Mouse (Mus musculus) midbrain, embryonic 10.5 days (tissue): ENCODE results near the gene Apobec3. TPM values are rescaled to one million over a fixed set of nuclear protein-coding genes. Genes with fewer than 3 reads are reported as not detected.
"Not testable (repeated sequence)": the region's sequence is repeated elsewhere in the genome, so short reads cannot be mapped to it uniquely, and the experiment has no call there.

Experiments
- DNase-seq: peaks from one replicate; pipeline ENCODE4 v3.0.0-alpha.2; 2017; ENCODE audit warnings: low spot score
- H3K27ac ChIP-seq: fragments of 300-500 bp; sonication (generic); replicated peaks from 2 replicates; pipeline ENCODE4 v1.5.1; 2016; ENCODE audit warnings: mild to moderate bottlenecking
- H3K27me3 ChIP-seq: fragments of 300-500 bp; sonication (generic); 2 replicates; pipeline ENCODE4 v1.6.1; 2016; ENCODE audit warnings: low read depth, mild to moderate bottlenecking; ENCODE audit not compliant: poor library complexity, severe bottlenecking
- H3K36me3 ChIP-seq: fragments of 300-500 bp; sonication (generic); 2 replicates; pipeline ENCODE4 v1.6.1; 2016; ENCODE audit warnings: mild to moderate bottlenecking, moderate library complexity
- H3K4me1 ChIP-seq: fragments of 300-500 bp; sonication (generic); 2 replicates; pipeline ENCODE4 v1.6.1; 2016
- H3K4me3 ChIP-seq: fragments of 300-500 bp; sonication (generic); 2 replicates; pipeline ENCODE4 v1.5.1; 2016; ENCODE audit warnings: mild to moderate bottlenecking, moderate library complexity
- H3K9me3 ChIP-seq: fragments of 300-500 bp; sonication (generic); replicated peaks from 2 replicates; pipeline ENCODE4 v1.6.1; 2016; ENCODE audit warnings: mild to moderate bottlenecking
- WGBS: fragments of 180-500 bp; shearing (Covaris S2); methylation state at CpG from one replicate; pipeline ENCODE4 v1.1.7; 2016; 5-methylcytosine and 5-hydroxymethylcytosine counted together
- polyA plus RNA-seq: library from polyadenylated mRNA; unstranded; fragments of >200 nt; fragmentation: Nextera tagmentation; extraction: Ambion mirVana; gene quantifications from 2 replicates; pipeline ENCODE4 v1.2.1, GENCODE M21; 2016

Gene Apobec3
- polyA plus RNA-seq, 1 experiment from 2014 or later = 8.5 TPM

DNA sequence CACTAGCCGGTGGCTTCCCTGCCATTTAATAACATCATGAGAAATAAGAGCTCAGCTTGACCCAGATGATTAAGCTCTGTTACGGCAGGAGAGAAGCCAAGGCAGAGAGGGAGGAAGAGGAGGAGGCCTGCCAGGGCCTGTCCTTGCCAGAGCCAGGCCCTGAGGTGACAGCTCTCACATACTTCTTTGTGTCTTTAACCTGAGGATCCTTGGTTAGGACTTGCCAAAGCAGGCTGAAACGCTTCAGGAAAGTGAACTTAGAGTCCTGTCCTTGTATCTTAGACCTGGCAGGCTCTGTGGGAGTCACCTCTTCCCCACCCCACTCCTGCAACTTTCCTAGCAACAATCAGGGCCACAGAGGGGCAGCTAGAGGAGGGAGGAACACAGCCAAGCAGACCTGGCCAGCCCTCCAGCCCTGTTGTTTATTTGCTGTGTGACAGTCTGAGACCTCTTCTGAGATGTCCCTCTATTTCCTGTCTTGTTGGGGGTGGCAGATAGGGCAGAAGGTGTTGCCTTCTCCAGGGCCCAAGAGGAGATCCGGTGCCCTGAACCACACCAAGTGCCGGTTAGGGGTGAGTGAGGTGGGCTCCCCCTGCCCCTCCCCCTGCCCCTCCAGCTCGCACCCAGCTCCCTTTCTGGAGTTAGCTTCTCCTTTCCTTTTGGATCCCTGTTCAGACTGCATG lies 8.5 kb downstream of the Apobec3 start:
- H3K27ac ChIP-seq = no peak overlapping the region
- no peak overlapping the region for H3K4me3 ChIP-seq
- H3K9me3 ChIP-seq = no peaks in the 10 kb centered on the region
- H3K36me3 ChIP-seq = no peaks in the 10 kb centered on the region
- WGBS = 87% methylated on average over 6 of the region's 6 CpGs
- H3K27me3 ChIP-seq = no peaks in the 10 kb centered on the region
- DNase-seq = no peak
- peaks cover 5% of the 10 kb centered on the region for H3K4me1 ChIP-seq

GRCm38 (mm10) chr15:79900751-79901150 lies 9.3 kb downstream of the Apobec3 start:
- Histone ChIP-seq H3K4me3 (no peak overlapping the region), H3K27me3 (no peaks in the 10 kb centered on the region), H3K36me3 (no peaks in the 10 kb centered on the region), H3K9me3 (no peaks in the 10 kb centered on the region), H3K27ac (no peak overlapping the region), H3K4me1 (peaks cover 12% of the 10 kb centered on the region)
- DNase-seq = no peak
- WGBS = 79% methylated on average over 7 of the region's 7 CpGs

- H3K9me3 ChIP-seq = no peaks in the 10 kb centered on the region
- H3K4me3 ChIP-seq = no peak overlapping the region
- peaks cover 12% of the 10 kb centered on the region for H3K4me1 ChIP-seq
- 87% methylated on average over 2 of the region's 2 CpGs for WGBS
- no peaks in the 10 kb centered on the region for H3K36me3 ChIP-seq
- peaks cover 6% of the 10 kb centered on the region for H3K27me3 ChIP-seq
- no peak for DNase-seq
- no peak overlapping the region for H3K27ac ChIP-seq
Measured at GRCm38 (mm10) chr15:79901399-79901798, 9.9 kb downstream of the Apobec3 start.

DNA sequence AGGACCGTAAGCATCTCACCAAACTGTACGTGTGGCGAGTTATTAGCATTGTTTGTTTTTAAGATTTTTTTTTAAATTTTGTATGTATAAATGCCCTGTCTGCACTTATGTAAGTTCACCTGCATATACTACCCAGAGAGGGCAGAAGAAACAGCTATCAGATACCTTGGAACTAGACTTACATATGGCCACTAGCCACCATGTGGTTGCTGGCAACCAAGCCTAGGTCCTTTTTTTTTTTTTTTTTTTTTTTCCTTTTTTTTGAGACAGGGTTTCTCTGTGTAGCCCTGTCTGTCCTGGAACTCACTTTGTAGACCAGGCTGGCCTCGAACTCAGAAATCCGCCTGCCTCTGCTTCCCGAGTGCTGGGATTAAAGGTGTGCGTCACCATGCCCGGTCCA lies 11.6 kb downstream of the Apobec3 start:
- 93% methylated on average over 8 of the region's 8 CpGs for WGBS
- not testable (repeated sequence) for DNase-seq

DNA sequence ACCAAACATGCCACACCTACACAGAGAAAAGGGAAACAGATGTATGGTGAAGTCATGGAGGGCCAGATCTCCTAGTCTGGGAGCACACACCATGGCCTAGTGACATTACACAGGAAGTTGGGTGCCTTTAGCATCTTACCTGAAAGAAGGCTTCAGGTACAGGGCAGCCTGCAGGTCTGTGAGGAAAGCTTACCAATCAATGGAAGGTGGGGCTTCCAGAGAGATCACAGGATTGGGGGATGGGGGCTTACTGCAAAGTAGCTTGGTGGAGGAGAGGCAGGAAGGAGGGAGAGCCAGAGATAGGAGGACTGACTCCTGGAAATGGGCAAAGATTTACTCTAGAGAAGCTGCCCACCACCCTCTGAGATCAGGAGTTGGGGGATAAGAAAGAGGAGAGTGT lies 12.5 kb downstream of the Apobec3 start:
- Histone ChIP-seq H3K36me3 (no peaks in the 10 kb centered on the region), H3K9me3 (no peaks in the 10 kb centered on the region), H3K27me3 (peaks cover 13% of the 10 kb centered on the region), H3K4me3 (no peak overlapping the region), H3K4me1 (peaks cover 12% of the 10 kb centered on the region), H3K27ac (no peak overlapping the region)
- DNase-seq = no peak

More for the DNA sequence above, 11.6 kb downstream of the Apobec3 start:
- peaks cover 13% of the 10 kb centered on the region for H3K27me3 ChIP-seq
- not testable (repeated sequence) for H3K27ac ChIP-seq, H3K36me3 ChIP-seq, H3K9me3 ChIP-seq, H3K4me3 ChIP-seq
- H3K4me1 ChIP-seq = peaks cover 12% of the 10 kb centered on the region

DNA sequence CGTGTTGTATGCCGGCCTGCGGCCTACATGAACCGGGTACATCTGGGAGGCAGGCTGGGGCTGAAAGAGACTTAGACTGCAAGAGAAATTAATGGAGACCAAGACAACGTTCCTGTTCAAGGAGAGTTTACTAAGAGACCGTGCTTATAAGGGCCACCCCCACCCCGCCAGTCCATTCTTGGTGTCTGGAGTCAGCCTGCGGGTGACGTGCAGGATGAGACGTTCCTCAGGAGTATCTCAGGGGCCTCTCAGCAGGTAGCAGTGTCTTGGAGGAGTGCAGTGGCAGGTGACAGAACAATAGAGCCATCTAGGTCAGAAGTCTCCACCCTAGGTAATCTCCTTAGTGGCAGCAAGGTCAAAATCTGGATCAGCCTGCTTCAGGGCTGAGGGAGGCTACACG lies 13.2 kb downstream of the Apobec3 start:
- H3K4me1 ChIP-seq = peaks cover 12% of the 10 kb centered on the region
- H3K27me3 ChIP-seq = peaks cover 13% of the 10 kb centered on the region
- DNase-seq, H3K4me3 ChIP-seq, H3K36me3 ChIP-seq, H3K27ac ChIP-seq, H3K9me3 ChIP-seq: not testable (repeated sequence)
- WGBS = 86% methylated on average over 11 of the region's 11 CpGs

GRCm38 (mm10) chr15:79905211-79905610 lies 13.8 kb downstream of the Apobec3 start:
- H3K36me3 ChIP-seq = no peaks in the 10 kb centered on the region
- no peak for DNase-seq
- H3K4me1 ChIP-seq = peaks cover 12% of the 10 kb centered on the region
- H3K27me3 ChIP-seq = peaks cover 13% of the 10 kb centered on the region
- no peak overlapping the region for H3K4me3 ChIP-seq
- no peaks in the 10 kb centered on the region for H3K9me3 ChIP-seq
- no peak overlapping the region for H3K27ac ChIP-seq
- 76% methylated on average over 12 of the region's 12 CpGs for WGBS

DNA sequence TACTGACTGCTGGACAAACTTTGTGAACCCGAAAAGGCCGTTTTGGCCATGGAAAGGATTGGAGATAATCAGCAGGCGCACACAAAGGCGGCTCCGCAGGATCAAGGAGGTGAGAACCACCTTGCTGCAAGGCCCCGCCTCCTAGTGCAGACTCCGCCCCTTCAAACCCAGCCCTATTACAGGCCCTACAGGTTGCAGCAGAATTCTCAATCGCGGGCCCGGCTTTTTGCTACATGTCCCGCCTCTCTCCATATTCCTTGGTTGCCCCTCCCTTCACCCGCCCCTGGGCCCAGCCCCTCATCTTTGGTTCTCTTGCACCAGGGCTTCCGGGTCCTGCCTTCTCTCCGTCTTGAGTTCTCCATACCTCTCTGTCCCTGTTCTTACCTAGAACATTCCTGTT lies 15.4 kb downstream of the Apobec3 start:
- Histone ChIP-seq H3K27ac (no peak overlapping the region), H3K9me3 (no peaks in the 10 kb centered on the region), H3K36me3 (no peaks in the 10 kb centered on the region), H3K4me1 (peaks cover 12% of the 10 kb centered on the region), H3K4me3 (no peak overlapping the region), H3K27me3 (peaks cover 13% of the 10 kb centered on the region)
- 45% methylated on average over 14 of the region's 14 CpGs for WGBS
- DNase-seq = no peak

DNA sequence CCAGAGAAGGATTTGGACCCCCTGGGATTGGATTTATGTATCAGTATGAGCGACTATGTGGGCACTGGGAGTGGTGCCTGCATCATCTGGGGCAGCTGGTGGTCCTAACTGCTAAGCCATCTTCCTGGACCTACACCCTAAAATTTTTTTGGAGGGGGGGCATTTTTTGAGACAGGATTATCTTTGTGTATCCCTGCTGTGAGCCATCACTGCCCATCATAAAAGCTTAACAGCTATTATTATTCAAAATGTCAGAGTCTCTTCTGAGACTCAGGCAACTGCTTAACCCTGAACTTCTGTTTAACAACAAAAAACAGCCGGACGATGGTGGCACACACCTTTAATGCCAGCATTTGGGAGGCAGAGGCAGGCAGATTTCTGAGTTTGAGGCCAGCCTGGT lies 17.5 kb downstream of the Apobec3 start:
- H3K4me3 ChIP-seq, H3K9me3 ChIP-seq, H3K27ac ChIP-seq, DNase-seq, H3K36me3 ChIP-seq: not testable (repeated sequence)
- Histone ChIP-seq H3K27me3 (peaks cover 13% of the 10 kb centered on the region), H3K4me1 (peaks cover 12% of the 10 kb centered on the region)
- WGBS = 86% methylated on average over 3 of the region's 3 CpGs

DNA sequence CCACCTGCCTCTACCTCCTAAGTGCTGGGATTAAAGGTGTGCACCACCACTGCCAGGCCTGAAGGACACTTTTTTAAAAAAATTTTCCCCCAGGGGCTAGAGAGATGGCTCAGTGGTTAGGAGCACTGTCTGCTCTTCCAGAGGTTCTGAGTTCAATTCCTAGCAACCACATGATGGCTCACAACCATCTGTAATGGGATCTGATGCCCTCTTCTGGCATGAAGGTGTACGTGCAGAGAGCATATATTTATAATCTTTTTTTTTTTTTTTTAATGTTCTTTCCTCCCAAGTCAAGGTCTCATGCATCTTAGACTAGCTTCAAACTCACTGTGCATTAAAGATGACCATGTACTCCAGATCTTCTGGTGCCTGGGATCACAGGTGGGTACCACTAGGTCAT lies 19.4 kb downstream of the Apobec3 start:
- WGBS = 74% methylated on average over 1 of the region's 1 CpGs
- not testable (repeated sequence) for DNase-seq, H3K36me3 ChIP-seq, H3K4me3 ChIP-seq, H3K4me1 ChIP-seq, H3K27ac ChIP-seq, H3K9me3 ChIP-seq
- H3K27me3 ChIP-seq = peaks cover 13% of the 10 kb centered on the region

DNA sequence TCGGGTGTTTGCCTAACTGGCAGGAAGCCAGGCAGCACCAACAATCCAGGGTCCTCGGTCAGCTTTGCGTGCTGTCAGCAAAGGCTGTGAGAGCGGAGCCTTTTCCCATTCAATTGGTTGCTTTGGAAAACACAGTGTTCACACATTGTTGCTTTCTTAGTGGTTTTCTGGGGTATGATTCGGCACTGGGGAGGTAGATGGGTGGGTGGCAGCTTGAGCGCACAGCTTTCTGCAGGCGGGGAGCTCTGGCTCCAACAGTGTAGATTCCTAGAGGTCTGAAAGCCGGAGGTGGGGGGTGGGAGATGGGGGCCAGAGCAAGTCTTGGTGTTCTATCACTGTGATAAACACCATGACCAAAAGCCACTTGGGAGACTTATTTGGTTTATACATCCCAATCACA lies 19.9 kb downstream of the Apobec3 start:
- H3K9me3 ChIP-seq = no peaks in the 10 kb centered on the region
- 90% methylated on average over 8 of the region's 8 CpGs for WGBS

GRCm38 (mm10) chr15:79913761-79914346 lies 22.4 kb downstream of the Apobec3 start:
- H3K36me3 ChIP-seq = peaks cover 18% of the 10 kb centered on the region
- no peaks in the 10 kb centered on the region for H3K9me3 ChIP-seq
- DNase-seq = no peak
- H3K27ac ChIP-seq = no peak overlapping the region
- no peak overlapping the region for H3K4me3 ChIP-seq
- no peaks in the 10 kb centered on the region for H3K27me3 ChIP-seq
- 0 out of 2 replicates have a peak, but pooled peaks cover 5% of the 10 kb centered on the region for H3K4me1 ChIP-seq
- 91% methylated on average over 6 of the region's 6 CpGs for WGBS

More for the DNA sequence above, 19.9 kb downstream of the Apobec3 start:
- DNase-seq = no peak
- Histone ChIP-seq H3K27ac (no peak overlapping the region), H3K4me3 (no peak overlapping the region), H3K27me3 (peaks cover 8% of the 10 kb centered on the region), H3K4me1 (no peaks in the 10 kb centered on the region), H3K36me3 (no peaks in the 10 kb centered on the region)

GRCm38 (mm10) chr15:79914357-79914756 lies 22.9 kb downstream of the Apobec3 start:
- no peaks in the 10 kb centered on the region for H3K27me3 ChIP-seq
- 93% methylated on average over 3 of the region's 3 CpGs for WGBS
- DNase-seq = no peak
- H3K9me3 ChIP-seq = no peaks in the 10 kb centered on the region
- no peak overlapping the region for H3K27ac ChIP-seq
- H3K4me3 ChIP-seq = no peak overlapping the region
- H3K4me1 ChIP-seq = 0 out of 2 replicates have a peak, but pooled peaks cover 5% of the 10 kb centered on the region
- peaks cover 18% of the 10 kb centered on the region for H3K36me3 ChIP-seq
